Mouse (Mus musculus): Measurements from ENCODE around the gene Fam198a. TPM values are rescaled to one million over a fixed set of nuclear protein-coding genes. Genes with fewer than 3 reads are reported as not detected.

Gene Fam198a
- polyA plus RNA-seq, 1 experiment from 2014 or later: 2.4 TPM

GRCm38 (mm10) chr9:121984465-121985461, 34.0 kb downstream of the Fam198a start:
- Histone ChIP-seq H3K4me3 (no peak overlapping the region), H3K9ac (no peak overlapping the region), H3K4me2 (no peak overlapping the region), H3K27ac (0 out of 2 replicates have a peak overlapping the region, but pooled peaks have one; percentile 4), H3K36me3 (peaks cover 17% of the 10 kb centered on the region), H3K9me3 (no peaks in the 10 kb centered on the region), H3K4me1 (peaks cover 6% of the 10 kb centered on the region; the same call in 1 of the 2 replicates), H3K27me3 (no peaks in the 10 kb centered on the region)
- no peak for ATAC-seq (ENCODE audit: insufficient number of reproducible peaks, insufficient read depth, low FRiP score, low TSS enrichment, low read depth)
- WGBS: 72% methylated on average over 15 of the region's 15 CpGs

- H3K9ac ChIP-seq: no peak overlapping the region
- ATAC-seq (ENCODE audit: insufficient number of reproducible peaks, insufficient read depth, low FRiP score, low TSS enrichment, low read depth): no peak
Observed at GRCm38 (mm10) chr9:121988910-121989309, 38.1 kb downstream of the Fam198a start.

GRCm38 (mm10) chr9:121989536-121989935, 38.7 kb downstream of the Fam198a start:
- Histone ChIP-seq H3K4me2 (no peak overlapping the region), H3K36me3 (0 out of 2 replicates have a peak, but pooled peaks cover 4% of the 10 kb centered on the region), H3K27me3 (no peaks in the 10 kb centered on the region), H3K4me3 (no peak overlapping the region), H3K4me1 (peaks cover 8% of the 10 kb centered on the region), H3K27ac (no peak overlapping the region), H3K9ac (no peak overlapping the region), H3K9me3 (no peaks in the 10 kb centered on the region)
- no peak for ATAC-seq (ENCODE audit: insufficient number of reproducible peaks, insufficient read depth, low FRiP score, low TSS enrichment, low read depth)
- 69% methylated on average over 5 of the region's 5 CpGs for WGBS

More at GRCm38 (mm10) chr9:121988910-121989309, 38.1 kb downstream of the Fam198a start:
- Histone ChIP-seq H3K9me3 (no peaks in the 10 kb centered on the region), H3K27ac (no peak overlapping the region), H3K4me2 (no peak overlapping the region), H3K4me1 (peaks cover 6% of the 10 kb centered on the region; the same call in 1 of the 2 replicates), H3K36me3 (0 out of 2 replicates have a peak, but pooled peaks cover 4% of the 10 kb centered on the region), H3K27me3 (no peaks in the 10 kb centered on the region), H3K4me3 (no peak overlapping the region)
- WGBS: 73% methylated on average over 3 of the region's 3 CpGs

- Histone ChIP-seq H3K4me2 (no peak overlapping the region), H3K9ac (no peak overlapping the region), H3K27me3 (no peaks in the 10 kb centered on the region), H3K4me1 (peaks cover 9% of the 10 kb centered on the region), H3K9me3 (no peaks in the 10 kb centered on the region), H3K4me3 (no peak overlapping the region), H3K36me3 (0 out of 2 replicates have a peak, but pooled peaks cover 4% of the 10 kb centered on the region), H3K27ac (no peak overlapping the region)
- no peak for ATAC-seq (ENCODE audit: insufficient number of reproducible peaks, insufficient read depth, low FRiP score, low TSS enrichment, low read depth)
- WGBS: 62% methylated on average over 5 of the region's 5 CpGs
Observed at GRCm38 (mm10) chr9:121991041-121991440, 40.3 kb downstream of the Fam198a start.

GRCm38 (mm10) chr9:121993047-121993446, 42.3 kb downstream of the Fam198a start:
- 74% methylated on average over 3 of the region's 3 CpGs for WGBS
- Histone ChIP-seq H3K4me2 (no peak overlapping the region), H3K4me1 (peaks cover 9% of the 10 kb centered on the region), H3K9ac (no peak overlapping the region), H3K27ac (no peak overlapping the region), H3K4me3 (no peak overlapping the region), H3K9me3 (no peaks in the 10 kb centered on the region), H3K36me3 (0 out of 2 replicates have a peak, but pooled peaks cover 4% of the 10 kb centered on the region), H3K27me3 (no peaks in the 10 kb centered on the region)
- no peak for ATAC-seq (ENCODE audit: insufficient number of reproducible peaks, insufficient read depth, low FRiP score, low TSS enrichment, low read depth)

GRCm38 (mm10) chr9:121995077-121995476, 44.3 kb downstream of the Fam198a start:
- ATAC-seq (ENCODE audit: insufficient number of reproducible peaks, insufficient read depth, low FRiP score, low TSS enrichment, low read depth): no peak
- WGBS: 14% methylated on average over 10 of the region's 10 CpGs
- no peak overlapping the region for H3K27ac ChIP-seq

GRCm38 (mm10) chr9:121995508-121996131, 44.8 kb downstream of the Fam198a start:
- Histone ChIP-seq H3K4me3 (peak overlapping the region; percentile 90), H3K27ac (no peak overlapping the region), H3K4me1 (peaks cover 19% of the 10 kb centered on the region), H3K9ac (peak overlapping the region; percentile 83), H3K4me2 (peak overlapping the region; percentile 97), H3K9me3 (no peaks in the 10 kb centered on the region), H3K36me3 (no peaks in the 10 kb centered on the region), H3K27me3 (no peaks in the 10 kb centered on the region)
- WGBS: 1% methylated on average over 53 of the region's 53 CpGs
- ATAC-seq (ENCODE audit: insufficient number of reproducible peaks, insufficient read depth, low FRiP score, low TSS enrichment, low read depth): peak; percentile 74; the same call in 1 of the 2 replicates

More at GRCm38 (mm10) chr9:121995077-121995476, 44.3 kb downstream of the Fam198a start:
- Histone ChIP-seq H3K4me2 (peak overlapping the region; percentile 97), H3K36me3 (0 out of 2 replicates have a peak, but pooled peaks cover 4% of the 10 kb centered on the region), H3K27me3 (no peaks in the 10 kb centered on the region), H3K4me1 (peaks cover 15% of the 10 kb centered on the region), H3K9ac (peak overlapping the region; percentile 83), H3K4me3 (peak overlapping the region; percentile 90), H3K9me3 (no peaks in the 10 kb centered on the region)

GRCm38 (mm10) chr9:121997010-121997409, 46.2 kb downstream of the Fam198a start, which contains the start of gene Pomgnt2:
TSS of gene Pomgnt2 (minus strand) at chr9:121997110.
- no peaks in the 10 kb centered on the region for H3K36me3 ChIP-seq
- no peaks in the 10 kb centered on the region for H3K27me3 ChIP-seq
- H3K27ac ChIP-seq: no peak within 1 kb of the TSS
- H3K4me1 ChIP-seq: peaks cover 19% of the 10 kb centered on the region
- H3K4me3 ChIP-seq: peak within 1 kb of the TSS; percentile 90
- peak within 1 kb of the TSS; percentile 97 for H3K4me2 ChIP-seq
- no peak for ATAC-seq (ENCODE audit: insufficient number of reproducible peaks, insufficient read depth, low FRiP score, low TSS enrichment, low read depth)
- H3K9ac ChIP-seq: no peak within 1 kb of the TSS
- no peaks in the 10 kb centered on the region for H3K9me3 ChIP-seq

- ATAC-seq (ENCODE audit: insufficient number of reproducible peaks, insufficient read depth, low FRiP score, low TSS enrichment, low read depth): no peak
- Histone ChIP-seq H3K4me2 (no peak overlapping the region), H3K4me1 (peaks cover 19% of the 10 kb centered on the region), H3K27me3 (no peaks in the 10 kb centered on the region), H3K27ac (no peak overlapping the region), H3K4me3 (no peak overlapping the region), H3K36me3 (no peaks in the 10 kb centered on the region), H3K9ac (no peak overlapping the region), H3K9me3 (no peaks in the 10 kb centered on the region)
- WGBS: 80% methylated on average over 4 of the region's 4 CpGs
Observed at GRCm38 (mm10) chr9:121997978-121998377, 47.2 kb downstream of the Fam198a start.

GRCm38 (mm10) chr9:122006175-122006574, 55.4 kb downstream of the Fam198a start:
- Histone ChIP-seq H3K27me3 (0 out of 2 replicates have a peak, but pooled peaks cover 3% of the 10 kb centered on the region), H3K9me3 (no peaks in the 10 kb centered on the region), H3K9ac (no peak overlapping the region), H3K4me3 (no peak overlapping the region), H3K36me3 (no peaks in the 10 kb centered on the region), H3K4me2 (no peak overlapping the region), H3K4me1 (no peaks in the 10 kb centered on the region), H3K27ac (no peak overlapping the region)
- WGBS: 87% methylated on average over 2 of the region's 2 CpGs
- no peak for ATAC-seq (ENCODE audit: insufficient number of reproducible peaks, insufficient read depth, low FRiP score, low TSS enrichment, low read depth)

GRCm38 (mm10) chr9:122006609-122007008, 55.8 kb downstream of the Fam198a start:
- no peak overlapping the region for H3K4me3 ChIP-seq
- H3K27me3 ChIP-seq: 0 out of 2 replicates have a peak, but pooled peaks cover 3% of the 10 kb centered on the region
- H3K9me3 ChIP-seq: no peaks in the 10 kb centered on the region
- no peak for ATAC-seq (ENCODE audit: insufficient number of reproducible peaks, insufficient read depth, low FRiP score, low TSS enrichment, low read depth)
- no peaks in the 10 kb centered on the region for H3K4me1 ChIP-seq
- WGBS: 12% methylated on average over 7 of the region's 7 CpGs
- no peaks in the 10 kb centered on the region for H3K36me3 ChIP-seq
- H3K4me2 ChIP-seq: no peak overlapping the region
- no peak overlapping the region for H3K9ac ChIP-seq
- no peak overlapping the region for H3K27ac ChIP-seq

All from embryonic facial prominence, embryonic 13.5 days (tissue).